Mouse (Mus musculus) right cerebral cortex, adult 18-20 months (tissue): ENCODE data around the gene Bcl7c.
"Not testable (repeated sequence)": the region's sequence is repeated elsewhere in the genome, so short reads cannot be mapped to it uniquely, and the experiment has no call there.

Experiments used
- DNase-seq: peaks from one replicate; pipeline ENCODE4 v3.0.0; 2022; ENCODE audit warnings: mixed read lengths

Bcl7c gene

GRCm38 (mm10) chr7:127714816-127715215 is 6.1 kb upstream of the Bcl7c start:
- DNase-seq, result no peak

- peak; percentile 82 for DNase-seq
Observed at GRCm38 (mm10) chr7:127712461-127713385, 4.0 kb upstream of the Bcl7c start, which contains the start of gene Ctf1. TSS of gene Ctf1 (plus strand) at chr7:127712736.

GRCm38 (mm10) chr7:127711456-127711855 is 2.7 kb upstream of the Bcl7c start:
- DNase-seq, result no peak

GRCm38 (mm10) chr7:127711031-127711430 is 2.3 kb upstream of the Bcl7c start:
- DNase-seq, result no peak

- no peak for DNase-seq
Observed at GRCm38 (mm10) chr7:127709261-127709979, 687 bp upstream of the Bcl7c start.

GRCm38 (mm10) chr7:127707957-127708206 is 851 bp downstream of the Bcl7c start:
- no peak for DNase-seq

- DNase-seq, result no peak
Observed at GRCm38 (mm10) chr7:127707045-127707956, 1.4 kb downstream of the Bcl7c start.

GRCm38 (mm10) chr7:127705706-127706105 is 3.0 kb downstream of the Bcl7c start:
- no peak for DNase-seq

GRCm38 (mm10) chr7:127704598-127704997 is 4.1 kb downstream of the Bcl7c start:
- no peak for DNase-seq

GRCm38 (mm10) chr7:127703561-127704178 is 5.1 kb downstream of the Bcl7c start:
- no peak for DNase-seq

GRCm38 (mm10) chr7:127700712-127701331 is 7.9 kb downstream of the Bcl7c start:
- no peak for DNase-seq

GRCm38 (mm10) chr7:127698986-127699385 is 9.7 kb downstream of the Bcl7c start:
- DNase-seq, result peak; percentile 44

- DNase-seq, result not testable (repeated sequence)
Observed at GRCm38 (mm10) chr7:127693730-127694129, 15.0 kb downstream of the Bcl7c start.

GRCm38 (mm10) chr7:127693290-127693689 is 15.4 kb downstream of the Bcl7c start:
- no peak for DNase-seq

- peak; percentile 60 for DNase-seq
Observed at GRCm38 (mm10) chr7:127691221-127691989, 17.3 kb downstream of the Bcl7c start.

GRCm38 (mm10) chr7:127689626-127690280 is 19.0 kb downstream of the Bcl7c start:
- no peak for DNase-seq

- no peak for DNase-seq
Observed at GRCm38 (mm10) chr7:127688935-127689334, 19.8 kb downstream of the Bcl7c start.

- no peak for DNase-seq
Observed at GRCm38 (mm10) chr7:127686740-127687449, 21.8 kb downstream of the Bcl7c start.

GRCm38 (mm10) chr7:127685304-127686018 is 23.3 kb downstream of the Bcl7c start:
- DNase-seq, result no peak
